Mouse (Mus musculus) WW6 (cell line): ENCODE measurements at regions not wholly inside any gene's neighbourhood (a gene's known extent, or its start where the extent isn't known, plus 50 kb on each side); places are given as distances from the start of the nearest gene placed in this dataset.

Experiments
- DNase-seq: peaks from one replicate; pipeline ENCODE4 v3.0.0-alpha.2; 2013; ENCODE audit warnings: low read depth, low spot score

- no peak for DNase-seq
These were observed 70.7 kb upstream of the Gk2 start for GRCm38 (mm10) chr5:97527555-97527954.
